Mouse (Mus musculus): ENCODE measurements at regions not wholly inside any gene's neighbourhood (a gene's known extent, or its start where the extent isn't known, plus 50 kb on each side); places are given as distances from the start of the nearest gene placed in this dataset.

DNA sequence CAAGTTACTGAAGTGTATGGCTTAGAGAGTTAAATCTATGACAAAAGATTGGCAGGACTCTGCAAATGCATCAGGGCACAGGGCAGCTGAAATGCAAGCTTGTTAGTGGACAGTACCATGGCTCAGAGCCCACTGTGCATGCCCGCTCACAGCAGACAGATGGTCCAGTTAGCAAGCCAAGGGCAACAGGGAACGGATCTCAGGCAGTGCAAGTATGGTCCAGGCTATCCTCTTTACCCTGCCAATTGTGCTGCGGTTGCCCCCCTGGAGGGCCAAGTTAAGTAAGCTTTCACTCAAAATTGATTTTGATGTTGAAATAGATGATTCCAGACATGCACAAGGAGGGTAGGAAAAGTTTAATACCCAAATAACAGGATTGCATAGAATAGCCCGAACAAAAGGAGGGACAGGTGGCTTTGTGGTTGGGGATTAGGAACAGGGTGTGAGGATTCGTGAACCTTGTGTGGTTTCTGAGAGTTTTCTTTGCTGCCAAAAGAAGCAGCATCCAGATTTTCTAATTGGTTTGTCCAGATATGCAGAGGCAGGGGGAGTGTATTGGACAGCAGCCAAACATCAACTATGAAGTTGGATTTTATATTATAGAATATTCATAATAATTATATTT, 1934.2 kb downstream of the 9330182O14Rik start:
- no peak for TF ChIP-seq CTCF (IDR thresholded peaks at IDR 0.05; ENCODE audit: control insufficient read depth, insufficient read depth, low read length)
- TF ChIP-seq POLR2A (IDR thresholded peaks at IDR 0.05; ENCODE audit: borderline replicate concordance, control insufficient read depth, low read depth, low read length): no peak
